Mouse (Mus musculus): Measurements from ENCODE around the gene Vsig2.

GRCm38 (mm10) chr9:37592633-37593032 lies 53.6 kb downstream of the Vsig2 start:
- TF ChIP-seq POLR2A (IDR thresholded peaks at IDR 0.05; ENCODE audit: insufficient read length, low read depth), result no peak
- no peak for TF ChIP-seq USF1 (IDR thresholded peaks at IDR 0.05; ENCODE audit: low read depth)
- no peak for TF ChIP-seq MAX (IDR thresholded peaks at IDR 0.05; ENCODE audit: low read depth)
- TF ChIP-seq CEBPB (IDR thresholded peaks at IDR 0.05; ENCODE audit: insufficient read depth, poor library complexity, severe bottlenecking), result no peak

Measured in myocyte (in vitro differentiated cells).